Mouse (Mus musculus): ENCODE measurements around the gene Prss23. TPM values are rescaled to one million over a fixed set of nuclear protein-coding genes. Genes with fewer than 3 reads are reported as not detected.

Gene Prss23
- polyA plus RNA-seq, 1 experiment from 2014 or later: 14.4 TPM

DNA sequence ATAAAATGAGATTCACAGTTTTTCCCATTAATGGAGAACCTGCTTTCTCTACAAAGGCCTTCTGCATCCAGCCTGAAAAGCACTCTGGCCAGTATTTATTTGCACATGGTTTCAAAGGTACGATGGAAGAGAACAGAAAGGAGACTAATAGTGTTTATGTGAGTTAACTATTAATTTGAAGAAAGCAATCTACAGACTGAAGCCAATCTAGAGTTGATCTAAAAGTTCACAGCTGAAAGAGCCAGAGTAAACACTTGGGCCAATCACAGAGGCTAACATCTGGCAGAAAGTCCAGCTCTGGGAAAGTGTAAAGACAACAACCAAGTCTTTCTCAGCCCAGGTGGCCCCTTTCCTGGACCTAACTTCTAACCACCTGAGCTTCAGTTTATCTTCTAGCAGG is 27.1 kb upstream of the Prss23 start:
- Histone ChIP-seq H3K27me3 (no peaks in the 10 kb centered on the region), H3K9me3 (no peaks in the 10 kb centered on the region), H3K9ac (replicated peaks) (no peak overlapping the region), H3K4me3 (replicated peaks) (no peak overlapping the region), H3K4me2 (replicated peaks) (no peak overlapping the region), H3K4me1 (replicated peaks) (peaks cover 10% of the 10 kb centered on the region; the same call in 1 of the 2 replicates), H3K27ac (no peak overlapping the region), H3K36me3 (no peaks in the 10 kb centered on the region)
- WGBS: 72% methylated on average over 1 of the region's 1 CpGs
- ATAC-seq: no peak

DNA sequence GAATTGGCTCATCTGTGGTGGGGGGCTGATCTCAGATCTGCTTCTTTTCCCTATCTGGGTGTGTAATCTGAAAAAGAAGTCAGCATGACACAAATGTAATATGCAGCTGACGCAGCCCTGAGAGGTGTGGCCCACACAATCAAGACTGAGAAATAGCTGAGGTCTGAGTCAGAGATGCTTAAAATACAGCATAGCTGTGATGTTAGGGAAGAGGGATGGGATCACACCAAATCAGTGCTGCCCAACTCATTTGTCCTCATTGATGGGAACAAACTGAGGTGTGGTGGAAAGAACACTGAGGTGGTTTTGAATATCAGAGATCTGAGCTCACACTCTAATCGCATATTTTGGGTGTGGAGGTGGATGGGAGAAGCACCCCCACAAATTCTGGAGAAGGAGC is 14.0 kb upstream of the Prss23 start:
- Histone ChIP-seq H3K9ac (replicated peaks) (no peak overlapping the region), H3K4me2 (replicated peaks) (no peak overlapping the region), H3K4me1 (replicated peaks) (no peaks in the 10 kb centered on the region), H3K27ac (no peak overlapping the region), H3K36me3 (no peaks in the 10 kb centered on the region), H3K9me3 (no peaks in the 10 kb centered on the region), H3K4me3 (replicated peaks) (no peak overlapping the region), H3K27me3 (no peaks in the 10 kb centered on the region)
- ATAC-seq: no peak
- WGBS: 84% methylated on average over 2 of the region's 2 CpGs

GRCm38 (mm10) chr7:89539391-89539790 is 12.4 kb upstream of the Prss23 start:
- 79% methylated on average over 6 of the region's 6 CpGs for WGBS
- Histone ChIP-seq H3K9me3 (no peaks in the 10 kb centered on the region), H3K4me3 (replicated peaks) (no peak overlapping the region), H3K27ac (no peak overlapping the region), H3K4me1 (replicated peaks) (no peaks in the 10 kb centered on the region), H3K27me3 (no peaks in the 10 kb centered on the region), H3K36me3 (no peaks in the 10 kb centered on the region), H3K4me2 (replicated peaks) (no peak overlapping the region), H3K9ac (replicated peaks) (no peak overlapping the region)
- no peak for ATAC-seq

DNA sequence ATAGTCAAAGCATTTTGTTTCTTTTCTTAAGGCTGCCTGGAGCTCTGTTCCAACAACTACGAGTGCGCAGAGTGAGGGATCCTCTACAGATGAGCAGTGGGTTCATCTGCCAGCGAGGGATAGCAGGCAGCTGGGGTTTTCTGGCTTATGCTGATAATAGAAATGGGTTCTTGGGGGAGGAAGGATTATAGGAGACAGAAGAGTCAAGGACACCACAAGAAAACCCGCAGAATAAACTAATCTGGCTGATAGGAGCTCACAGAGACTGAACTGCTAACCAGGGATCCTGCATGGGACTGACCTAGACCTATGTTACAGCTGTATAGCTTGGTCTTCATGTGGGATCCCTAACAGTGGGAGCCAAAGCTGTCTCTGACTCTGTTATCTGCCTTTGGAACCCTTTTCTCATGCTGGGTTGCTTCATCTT is 456 bp upstream of the Prss23 start:
- 86% methylated on average over 4 of the region's 4 CpGs for WGBS
- Histone ChIP-seq H3K4me1 (replicated peaks) (no peaks in the 10 kb centered on the region), H3K9ac (replicated peaks) (no peak overlapping the region), H3K9me3 (no peaks in the 10 kb centered on the region), H3K27me3 (no peaks in the 10 kb centered on the region), H3K36me3 (no peaks in the 10 kb centered on the region), H3K4me3 (replicated peaks) (no peak overlapping the region), H3K4me2 (replicated peaks) (no peak overlapping the region), H3K27ac (no peak overlapping the region)
- no peak for ATAC-seq

DNA sequence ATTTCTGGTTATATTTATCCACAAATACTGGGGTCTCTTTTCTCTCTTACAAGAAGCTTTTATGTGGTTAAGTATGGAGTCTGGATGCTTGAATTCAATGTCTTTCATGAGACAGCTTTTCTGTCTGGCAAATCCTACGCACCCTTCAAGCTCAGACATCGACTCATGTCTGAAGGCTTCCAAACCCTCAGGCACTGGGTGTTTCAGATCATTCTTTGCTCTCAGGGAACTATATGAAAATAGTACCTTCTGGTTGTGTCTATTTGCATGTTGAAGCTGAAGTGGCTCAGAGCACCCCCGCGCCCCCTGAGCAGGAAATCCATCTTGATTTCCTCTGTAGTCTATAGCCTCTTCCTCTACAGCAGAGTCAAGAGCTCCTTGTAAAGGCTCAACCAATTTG is 3.2 kb downstream of the Prss23 start:
- no peak overlapping the region for H3K4me2 ChIP-seq (replicated peaks)
- H3K27ac ChIP-seq: no peak overlapping the region
- H3K9me3 ChIP-seq: no peaks in the 10 kb centered on the region
- 90% methylated on average over 4 of the region's 4 CpGs for WGBS
- no peak overlapping the region for H3K4me3 ChIP-seq (replicated peaks)
- no peaks in the 10 kb centered on the region for H3K36me3 ChIP-seq
- no peaks in the 10 kb centered on the region for H3K4me1 ChIP-seq (replicated peaks)
- no peak for ATAC-seq
- H3K27me3 ChIP-seq: no peaks in the 10 kb centered on the region
- H3K9ac ChIP-seq (replicated peaks): no peak overlapping the region

- H3K27ac ChIP-seq: no peak overlapping the region
- H3K4me3 ChIP-seq (replicated peaks): no peak overlapping the region
- H3K27me3 ChIP-seq: peaks cover 7% of the 10 kb centered on the region; the same call in 1 of the 2 replicates
- H3K4me2 ChIP-seq (replicated peaks): no peak overlapping the region
- peaks cover 6% of the 10 kb centered on the region for H3K4me1 ChIP-seq (replicated peaks)
- H3K36me3 ChIP-seq: no peaks in the 10 kb centered on the region
- H3K9me3 ChIP-seq: no peaks in the 10 kb centered on the region
- WGBS: 81% methylated on average over 10 of the region's 10 CpGs
- H3K9ac ChIP-seq (replicated peaks): no peak overlapping the region
- ATAC-seq: no peak
These were observed 4.8 kb downstream of the Prss23 start for GRCm38 (mm10) chr7:89522170-89522569.

GRCm38 (mm10) chr7:89517460-89518390 is 9.3 kb downstream of the Prss23 start:
- Histone ChIP-seq H3K9me3 (no peaks in the 10 kb centered on the region), H3K9ac (replicated peaks) (peak overlapping the region; percentile 76), H3K4me1 (replicated peaks) (peaks cover 27% of the 10 kb centered on the region), H3K4me2 (replicated peaks) (peak overlapping the region; percentile 94), H3K27ac (no peak overlapping the region), H3K4me3 (replicated peaks) (peak overlapping the region; percentile 73), H3K36me3 (no peaks in the 10 kb centered on the region), H3K27me3 (peaks cover 19% of the 10 kb centered on the region)
- under 1% methylated on average over 57 of the region's 61 CpGs for WGBS
- peak; percentile 93 for ATAC-seq

GRCm38 (mm10) chr7:89516551-89517459 is 10.2 kb downstream of the Prss23 start:
- ATAC-seq: no peak; the same call in 1 of the 2 replicates
- Histone ChIP-seq H3K4me3 (replicated peaks) (peak overlapping the region; percentile 73), H3K9me3 (no peaks in the 10 kb centered on the region), H3K4me2 (replicated peaks) (peak overlapping the region; percentile 94), H3K4me1 (replicated peaks) (peaks cover 31% of the 10 kb centered on the region), H3K27ac (no peak overlapping the region), H3K9ac (replicated peaks) (peak overlapping the region; percentile 76), H3K36me3 (no peaks in the 10 kb centered on the region), H3K27me3 (peaks cover 19% of the 10 kb centered on the region)
- WGBS: 7% methylated on average over 32 of the region's 32 CpGs

- peak; percentile 53 for ATAC-seq
- Histone ChIP-seq H3K9ac (replicated peaks) (no peak overlapping the region), H3K4me2 (replicated peaks) (no peak overlapping the region), H3K27ac (no peak overlapping the region), H3K4me1 (replicated peaks) (peaks cover 24% of the 10 kb centered on the region), H3K4me3 (replicated peaks) (no peak overlapping the region), H3K27me3 (peaks cover 12% of the 10 kb centered on the region), H3K36me3 (no peaks in the 10 kb centered on the region), H3K9me3 (no peaks in the 10 kb centered on the region)
- 44% methylated on average over 4 of the region's 4 CpGs for WGBS
These were observed 15.0 kb downstream of the Prss23 start for GRCm38 (mm10) chr7:89511921-89512514.

GRCm38 (mm10) chr7:89508672-89509071 is 18.3 kb downstream of the Prss23 start:
- no peak overlapping the region for H3K4me2 ChIP-seq (replicated peaks)
- no peak overlapping the region for H3K9ac ChIP-seq (replicated peaks)
- H3K36me3 ChIP-seq: no peaks in the 10 kb centered on the region
- 29% methylated on average over 4 of the region's 4 CpGs for WGBS
- no peaks in the 10 kb centered on the region for H3K9me3 ChIP-seq
- ATAC-seq: no peak
- no peak overlapping the region for H3K4me3 ChIP-seq (replicated peaks)
- no peaks in the 10 kb centered on the region for H3K27me3 ChIP-seq
- H3K4me1 ChIP-seq (replicated peaks): peaks cover 4% of the 10 kb centered on the region; the same call in 1 of the 2 replicates
- no peak overlapping the region for H3K27ac ChIP-seq

- Histone ChIP-seq H3K36me3 (no peaks in the 10 kb centered on the region), H3K4me2 (replicated peaks) (peak overlapping the region; percentile 17; the same call in 1 of the 2 replicates), H3K4me1 (replicated peaks) (0 out of 2 replicates have a peak, but pooled peaks cover 13% of the 10 kb centered on the region), H3K4me3 (replicated peaks) (no peak overlapping the region), H3K9ac (replicated peaks) (no peak overlapping the region), H3K27me3 (peaks cover 3% of the 10 kb centered on the region; the same call in 1 of the 2 replicates), H3K27ac (no peak overlapping the region), H3K9me3 (no peaks in the 10 kb centered on the region)
- WGBS: 33% methylated on average over 17 of the region's 17 CpGs
- ATAC-seq: peak; percentile 76
These were observed 27.3 kb downstream of the Prss23 start for GRCm38 (mm10) chr7:89499516-89500307.
